Mouse (Mus musculus): Measurements from ENCODE around the gene Ssh1. TPM values are rescaled to one million over a fixed set of nuclear protein-coding genes. Genes with fewer than 3 reads are reported as not detected.
A peak's percentile ranks its signal among the peaks of the same experiment; 100 is the strongest.

Ssh1 gene
- 4.4 and 12.4 TPM in 2 replicates for total RNA-seq (2017)

DNA sequence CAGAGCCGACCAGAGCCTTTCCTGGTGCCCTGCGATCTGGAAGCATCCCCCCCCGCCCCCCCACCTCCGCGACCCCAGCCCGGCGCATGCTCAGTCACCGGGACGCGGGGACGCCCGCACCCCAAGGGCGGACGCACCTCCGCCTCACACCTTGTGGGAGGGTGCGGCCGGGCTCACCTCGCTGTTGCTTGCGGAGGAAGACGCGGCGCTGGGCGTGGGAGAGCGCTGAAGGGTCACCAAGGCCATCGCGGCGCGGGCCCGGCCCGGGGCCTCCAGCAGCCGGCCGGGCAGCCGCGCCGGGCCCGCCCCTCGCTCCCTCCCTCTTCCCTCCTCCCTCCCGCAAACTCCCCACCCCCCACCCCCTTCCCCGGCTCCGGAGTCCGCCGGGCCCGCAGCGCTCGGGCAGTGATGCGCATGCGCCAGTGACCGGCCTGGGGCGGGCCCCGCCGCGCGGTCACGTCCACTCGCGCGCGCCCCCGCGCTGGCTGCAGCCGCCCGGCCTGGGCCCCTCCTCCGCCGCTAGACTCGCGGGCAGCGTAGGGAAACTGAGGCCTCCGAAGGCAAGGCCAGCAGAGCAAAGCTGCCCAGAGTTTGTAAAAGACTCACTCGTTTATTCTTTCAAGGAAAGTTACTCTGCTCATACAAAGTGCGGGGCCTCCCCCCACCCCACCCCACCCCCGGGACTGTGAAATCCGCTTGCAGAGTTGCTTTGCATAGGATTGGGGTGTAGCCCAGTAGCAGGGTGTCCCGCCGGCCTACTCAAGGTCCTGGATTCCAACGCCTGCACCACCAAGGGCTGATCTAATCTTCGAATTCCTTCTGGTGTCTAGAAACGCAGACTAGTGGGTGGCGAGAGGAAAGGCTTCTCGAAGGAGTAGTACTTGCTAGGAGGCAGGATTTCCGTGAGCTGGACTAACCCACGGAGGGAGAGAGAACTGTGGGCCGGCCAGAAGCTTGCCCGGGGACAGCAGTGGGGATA, at the start of gene Ssh1:
Gene Ssh1 (minus strand): TSS at position 408 of the 979 bp plus-strand sequence.
- 0 out of 4 replicates have a peak, but pooled peaks have one; percentile 30 to 31 for ATAC-seq (replicated peaks in 1 of 2; ENCODE audit: insufficient read depth in 1 of 2, low FRiP score in 2 of 2, low TSS enrichment in 1 of 2, low read depth in 1 of 2, poor library complexity in 2 of 2, severe bottlenecking in 2 of 2)

DNA sequence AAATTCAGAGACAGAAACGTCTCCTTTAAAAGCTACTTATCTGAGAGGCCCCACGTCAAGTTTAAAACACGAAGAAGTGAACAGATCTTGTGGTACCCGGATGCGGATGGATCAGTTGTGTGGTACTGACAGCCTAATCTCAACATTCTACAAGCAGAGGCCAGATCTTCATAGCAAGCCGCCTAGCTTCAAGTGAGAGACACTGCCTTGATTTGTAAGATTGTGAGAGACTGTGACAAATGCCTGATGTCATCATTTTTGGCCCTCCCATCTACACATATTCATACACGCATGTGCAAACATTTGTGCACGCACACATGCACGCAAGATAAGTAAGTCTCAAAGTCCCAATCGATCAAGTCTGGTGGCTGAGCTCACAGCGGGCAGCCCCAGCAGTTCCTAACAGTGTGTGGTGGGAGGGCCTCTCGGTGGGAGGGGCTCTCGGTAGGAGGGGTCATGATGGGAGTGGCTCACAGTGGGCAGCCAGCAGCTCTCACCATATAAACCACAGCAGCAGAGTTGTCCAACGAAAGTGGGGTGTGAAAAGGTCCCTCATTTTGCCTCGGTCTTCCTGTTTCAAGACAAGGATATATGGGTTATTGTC, 47.7 kb upstream of the Ssh1 start:
- peak; percentile 85 to 91 for ATAC-seq (replicated peaks in 1 of 2; ENCODE audit: insufficient read depth in 1 of 2, low FRiP score in 2 of 2, low TSS enrichment in 1 of 2, low read depth in 1 of 2, poor library complexity in 2 of 2, severe bottlenecking in 2 of 2)

DNA sequence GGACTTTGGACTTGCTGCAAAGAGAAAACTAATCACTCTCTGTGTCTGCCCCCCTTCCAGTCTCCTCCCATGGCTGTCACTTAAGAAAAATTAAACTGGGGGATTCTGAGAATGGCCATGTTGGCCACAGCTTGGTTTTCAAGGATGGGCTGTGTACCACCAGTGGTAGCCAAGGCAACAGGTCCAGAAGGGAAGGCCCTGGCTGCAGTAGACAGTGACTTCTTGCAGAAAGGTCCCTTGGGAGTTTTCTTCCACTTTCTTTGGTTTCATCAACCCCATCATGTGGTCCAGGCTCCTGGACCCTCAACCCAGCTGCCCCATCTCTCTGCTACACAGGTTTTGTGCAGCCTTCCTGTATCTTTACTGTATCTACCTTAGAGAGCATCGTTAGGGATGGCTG, 47.2 kb upstream of the Ssh1 start:
- no peak for ATAC-seq (replicated peaks in 1 of 2; ENCODE audit: insufficient read depth in 1 of 2, low FRiP score in 2 of 2, low TSS enrichment in 1 of 2, low read depth in 1 of 2, poor library complexity in 2 of 2, severe bottlenecking in 2 of 2)

- ATAC-seq (replicated peaks in 1 of 2; ENCODE audit: insufficient read depth in 1 of 2, low FRiP score in 2 of 2, low TSS enrichment in 1 of 2, low read depth in 1 of 2, poor library complexity in 2 of 2, severe bottlenecking in 2 of 2), result no peak
These were observed 46.8 kb upstream of the Ssh1 start for GRCm38 (mm10) chr5:114040508-114040907.

DNA sequence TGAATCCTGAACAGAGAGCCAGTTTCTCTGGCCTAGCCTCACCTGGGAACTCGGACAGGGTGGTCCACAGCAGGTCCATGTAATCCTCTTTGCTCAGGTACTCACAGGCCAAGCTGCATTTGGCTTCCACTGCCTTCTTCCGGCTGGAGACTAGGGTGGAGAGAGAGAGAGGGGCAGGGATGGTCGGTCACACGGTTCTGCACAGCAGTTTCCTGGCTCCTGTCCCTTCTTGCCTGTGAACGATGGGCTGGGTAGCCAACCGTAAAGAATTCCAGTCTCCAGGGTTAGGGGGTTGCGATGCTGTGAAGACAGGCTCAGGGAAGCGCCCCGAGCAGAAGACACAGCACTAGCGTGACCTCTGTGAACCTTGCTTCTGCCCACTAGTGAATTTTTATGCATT, 41.4 kb upstream of the Ssh1 start:
- no peak for ATAC-seq (replicated peaks in 1 of 2; ENCODE audit: insufficient read depth in 1 of 2, low FRiP score in 2 of 2, low TSS enrichment in 1 of 2, low read depth in 1 of 2, poor library complexity in 2 of 2, severe bottlenecking in 2 of 2)

- no peak for ATAC-seq (replicated peaks in 1 of 2; ENCODE audit: insufficient read depth in 1 of 2, low FRiP score in 2 of 2, low TSS enrichment in 1 of 2, low read depth in 1 of 2, poor library complexity in 2 of 2, severe bottlenecking in 2 of 2)
These were observed 40.7 kb upstream of the Ssh1 start for GRCm38 (mm10) chr5:114034393-114034792.

GRCm38 (mm10) chr5:114032161-114032763, 38.6 kb upstream of the Ssh1 start:
- no peak for ATAC-seq (replicated peaks in 1 of 2; ENCODE audit: insufficient read depth in 1 of 2, low FRiP score in 2 of 2, low TSS enrichment in 1 of 2, low read depth in 1 of 2, poor library complexity in 2 of 2, severe bottlenecking in 2 of 2)

- no peak for ATAC-seq (replicated peaks in 1 of 2; ENCODE audit: insufficient read depth in 1 of 2, low FRiP score in 2 of 2, low TSS enrichment in 1 of 2, low read depth in 1 of 2, poor library complexity in 2 of 2, severe bottlenecking in 2 of 2)
These were observed 37.0 kb upstream of the Ssh1 start for GRCm38 (mm10) chr5:114030652-114031051.

GRCm38 (mm10) chr5:114028111-114028510, 34.4 kb upstream of the Ssh1 start:
- no peak for ATAC-seq (replicated peaks in 1 of 2; ENCODE audit: insufficient read depth in 1 of 2, low FRiP score in 2 of 2, low TSS enrichment in 1 of 2, low read depth in 1 of 2, poor library complexity in 2 of 2, severe bottlenecking in 2 of 2)

DNA sequence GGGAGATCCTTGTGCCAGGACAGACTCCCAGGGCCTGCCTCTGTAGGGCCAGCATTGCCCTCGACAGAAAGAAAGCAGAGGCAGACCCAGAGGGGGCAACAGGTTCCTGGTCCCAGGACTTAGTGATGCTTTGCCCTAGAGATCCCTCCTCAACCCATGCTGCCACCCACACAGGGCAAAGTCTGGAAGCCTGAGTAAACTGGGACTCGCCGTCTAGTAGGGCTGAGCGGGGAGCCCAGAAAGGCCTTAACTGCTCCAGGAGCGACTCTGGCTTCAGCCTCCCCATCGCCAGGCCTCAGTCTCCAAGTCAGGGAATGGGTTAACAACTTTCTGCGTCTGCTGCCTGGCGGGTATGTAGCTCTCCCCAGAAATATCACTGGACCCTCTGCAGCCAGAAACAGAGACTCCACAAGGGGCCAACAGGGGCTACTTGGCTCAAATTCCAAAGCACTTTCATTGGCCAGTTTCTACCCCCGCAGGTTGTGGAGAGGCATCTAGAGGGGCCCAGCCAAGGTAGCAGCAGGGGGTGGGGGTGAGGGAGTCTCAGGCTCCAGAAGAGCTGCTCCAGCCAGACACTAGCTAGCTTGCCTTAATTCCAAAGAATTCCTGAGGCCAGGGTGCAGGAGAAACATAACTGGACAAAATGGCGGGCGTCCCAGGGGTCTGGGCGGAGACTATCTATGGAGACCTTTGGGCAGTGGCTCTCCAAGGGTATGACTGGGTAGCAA, 33.7 kb upstream of the Ssh1 start:
- ATAC-seq (replicated peaks in 1 of 2; ENCODE audit: insufficient read depth in 1 of 2, low FRiP score in 2 of 2, low TSS enrichment in 1 of 2, low read depth in 1 of 2, poor library complexity in 2 of 2, severe bottlenecking in 2 of 2), result 0 out of 4 replicates have a peak, but pooled peaks of 1 of the 2 experiments have one; percentile 10

GRCm38 (mm10) chr5:114024885-114025284, 31.2 kb upstream of the Ssh1 start:
- no peak for ATAC-seq (replicated peaks in 1 of 2; ENCODE audit: insufficient read depth in 1 of 2, low FRiP score in 2 of 2, low TSS enrichment in 1 of 2, low read depth in 1 of 2, poor library complexity in 2 of 2, severe bottlenecking in 2 of 2)

- no peak for ATAC-seq (replicated peaks in 1 of 2; ENCODE audit: insufficient read depth in 1 of 2, low FRiP score in 2 of 2, low TSS enrichment in 1 of 2, low read depth in 1 of 2, poor library complexity in 2 of 2, severe bottlenecking in 2 of 2)
These were observed 30.7 kb upstream of the Ssh1 start for GRCm38 (mm10) chr5:114024390-114024789.

- no peak for ATAC-seq (replicated peaks in 1 of 2; ENCODE audit: insufficient read depth in 1 of 2, low FRiP score in 2 of 2, low TSS enrichment in 1 of 2, low read depth in 1 of 2, poor library complexity in 2 of 2, severe bottlenecking in 2 of 2)
These were observed 21.4 kb upstream of the Ssh1 start for GRCm38 (mm10) chr5:114015121-114015520.

DNA sequence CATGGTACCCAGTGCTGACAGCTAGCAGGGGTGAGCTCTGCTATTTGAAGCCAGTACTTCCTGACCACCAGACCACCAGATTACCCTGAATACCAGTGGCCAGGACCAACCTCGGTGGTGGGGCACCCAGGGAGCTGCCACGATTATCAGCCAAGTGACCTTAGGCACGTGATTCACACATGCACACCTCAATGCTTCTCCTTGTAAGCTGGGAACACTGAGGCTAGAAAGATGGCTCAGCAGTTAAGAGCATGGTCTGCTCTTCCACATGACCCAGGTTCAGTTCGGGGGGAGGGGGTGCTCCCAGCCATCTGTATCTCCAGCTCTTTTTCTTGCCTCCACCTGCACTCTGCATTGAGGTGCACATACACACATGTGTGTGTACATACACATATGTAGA, 15.4 kb upstream of the Ssh1 start:
- ATAC-seq (replicated peaks in 1 of 2; ENCODE audit: insufficient read depth in 1 of 2, low FRiP score in 2 of 2, low TSS enrichment in 1 of 2, low read depth in 1 of 2, poor library complexity in 2 of 2, severe bottlenecking in 2 of 2), result no peak

DNA sequence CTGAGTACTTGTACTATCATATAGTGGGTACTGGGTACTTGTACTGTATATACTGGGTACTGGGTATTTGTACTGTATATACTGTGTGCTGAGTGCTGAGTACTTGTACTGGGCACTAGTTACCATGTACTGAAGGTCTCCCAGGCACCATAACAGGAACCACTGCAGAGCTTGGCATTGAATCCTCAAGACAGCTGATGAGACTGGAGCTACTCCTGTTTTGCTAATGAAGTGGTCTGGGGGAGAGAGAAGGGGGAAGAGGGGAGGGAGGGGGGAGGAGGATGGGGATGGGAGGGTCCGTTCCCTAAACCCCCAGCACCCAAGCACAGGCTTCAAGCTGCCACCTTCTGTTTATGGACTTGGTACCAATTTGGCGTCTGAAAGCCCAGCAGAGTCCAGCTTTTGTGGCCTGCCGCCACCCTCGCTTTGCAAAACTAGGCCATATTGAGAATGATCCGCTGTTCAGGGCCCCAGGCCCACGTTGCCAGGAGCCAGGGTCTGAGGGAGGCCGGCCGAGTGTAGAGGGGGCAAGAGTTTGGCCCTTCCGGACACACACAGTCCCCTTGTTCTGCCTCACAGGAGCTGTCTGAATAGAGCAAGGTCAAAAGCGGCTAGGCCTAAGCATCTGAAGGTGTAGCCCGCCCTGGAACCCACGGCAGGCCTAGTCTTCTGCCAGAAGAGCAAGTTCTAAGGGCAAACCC, 14.2 kb upstream of the Ssh1 start:
- no peak for ATAC-seq (replicated peaks in 1 of 2; ENCODE audit: insufficient read depth in 1 of 2, low FRiP score in 2 of 2, low TSS enrichment in 1 of 2, low read depth in 1 of 2, poor library complexity in 2 of 2, severe bottlenecking in 2 of 2)

GRCm38 (mm10) chr5:114006974-114007373, 13.3 kb upstream of the Ssh1 start:
- no peak for ATAC-seq (replicated peaks in 1 of 2; ENCODE audit: insufficient read depth in 1 of 2, low FRiP score in 2 of 2, low TSS enrichment in 1 of 2, low read depth in 1 of 2, poor library complexity in 2 of 2, severe bottlenecking in 2 of 2)

DNA sequence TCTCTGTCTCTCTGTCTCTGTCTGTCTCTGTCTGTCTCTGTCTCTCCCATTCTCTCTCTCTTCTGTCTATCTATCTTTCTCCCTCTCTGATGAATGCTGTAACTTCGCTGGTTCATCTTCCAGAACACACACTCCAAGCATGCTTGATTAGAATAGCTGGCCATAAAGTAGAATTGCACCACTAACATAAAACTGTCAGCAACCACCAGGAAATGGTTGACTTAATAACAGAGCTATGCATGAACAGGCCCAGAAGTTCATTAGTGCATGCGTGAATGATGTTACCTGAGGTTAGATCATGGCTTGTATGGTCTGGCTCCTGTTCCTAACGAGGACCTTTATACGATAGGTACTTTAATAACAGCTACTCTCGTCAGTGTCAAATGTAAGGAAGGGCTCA, 11.4 kb upstream of the Ssh1 start:
- no peak for ATAC-seq (replicated peaks in 1 of 2; ENCODE audit: insufficient read depth in 1 of 2, low FRiP score in 2 of 2, low TSS enrichment in 1 of 2, low read depth in 1 of 2, poor library complexity in 2 of 2, severe bottlenecking in 2 of 2)

Measured in hematopoietic stem cell, adult 5-6 weeks (primary cell).